Mouse (Mus musculus) C2C12 (cell line): ENCODE data around the gene Cmah.

Experiments used
- CEBPB ChIP-seq: IDR thresholded peaks from one replicate; pipeline ENCODE4 v1.6.1; 2011; ENCODE audit warnings: low read depth, mild to moderate bottlenecking, control low read depth, moderate library complexity
- CTCF ChIP-seq: IDR thresholded peaks from one replicate; pipeline ENCODE4 v1.5.1; 2011; ENCODE audit not compliant: control insufficient read depth, insufficient read depth, insufficient read length
- MAX ChIP-seq: IDR thresholded peaks from one replicate; pipeline ENCODE4 v1.6.1; 2011; ENCODE audit warnings: mild to moderate bottlenecking, control low read depth
- MYOD1 ChIP-seq: IDR thresholded peaks from one replicate; pipeline ENCODE4 v1.6.1; 2011; ENCODE audit warnings: low read depth; ENCODE audit not compliant: control insufficient read depth, insufficient read length
- MYOG ChIP-seq: IDR thresholded peaks from one replicate; pipeline ENCODE4 v1.6.1; 2011; ENCODE audit not compliant: control insufficient read depth, insufficient read length; ENCODE audit errors: extremely low read depth
- USF1 ChIP-seq: IDR thresholded peaks from one replicate; pipeline ENCODE4 v1.6.1; 2011; ENCODE audit warnings: low read depth, mild to moderate bottlenecking, control low read depth, moderate library complexity

DNA sequence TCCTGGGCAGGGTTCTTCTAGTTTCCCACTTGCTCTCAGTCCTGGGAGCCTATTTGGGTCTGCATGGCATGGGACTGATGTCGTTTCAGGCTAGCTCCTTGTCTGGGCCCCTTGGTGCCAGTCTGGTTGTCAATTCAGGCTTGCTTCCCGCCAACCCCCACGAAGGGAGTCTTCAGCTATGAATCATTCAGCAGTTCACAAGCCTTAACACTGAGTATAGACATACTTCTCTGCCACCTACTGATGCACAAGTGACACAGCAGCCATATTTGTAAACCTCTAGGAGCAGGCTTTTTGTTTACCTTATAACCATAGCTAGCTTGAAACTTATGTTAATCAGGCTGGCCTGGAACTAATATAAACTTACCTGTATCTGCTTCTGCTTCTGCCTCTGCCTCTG is 10.6 kb upstream of the Cmah start:
- TF ChIP-seq MAX (no peak), MYOG (no peak), CTCF (no peak), USF1 (no peak), CEBPB (no peak), MYOD1 (no peak)
